Mouse (Mus musculus) kidney, postnatal 4 days (tissue): ENCODE data around the gene Susd6.

Source experiments
- DNase-seq, 2 experiments: peaks; one replicate each; pipeline ENCODE4 v3.0.0; 2021; ENCODE audit warnings: mixed read lengths in 2 of 2

Gene Susd6

GRCm38 (mm10) chr12:80789849-80790694, at the start of gene Susd6:
TSS of gene Susd6 (plus strand) at chr12:80790510.
- DNase-seq = peak; percentile 99 to 100

- DNase-seq = no peak
Measured at GRCm38 (mm10) chr12:80744614-80745013, 45.7 kb upstream of the Susd6 start.

DNA sequence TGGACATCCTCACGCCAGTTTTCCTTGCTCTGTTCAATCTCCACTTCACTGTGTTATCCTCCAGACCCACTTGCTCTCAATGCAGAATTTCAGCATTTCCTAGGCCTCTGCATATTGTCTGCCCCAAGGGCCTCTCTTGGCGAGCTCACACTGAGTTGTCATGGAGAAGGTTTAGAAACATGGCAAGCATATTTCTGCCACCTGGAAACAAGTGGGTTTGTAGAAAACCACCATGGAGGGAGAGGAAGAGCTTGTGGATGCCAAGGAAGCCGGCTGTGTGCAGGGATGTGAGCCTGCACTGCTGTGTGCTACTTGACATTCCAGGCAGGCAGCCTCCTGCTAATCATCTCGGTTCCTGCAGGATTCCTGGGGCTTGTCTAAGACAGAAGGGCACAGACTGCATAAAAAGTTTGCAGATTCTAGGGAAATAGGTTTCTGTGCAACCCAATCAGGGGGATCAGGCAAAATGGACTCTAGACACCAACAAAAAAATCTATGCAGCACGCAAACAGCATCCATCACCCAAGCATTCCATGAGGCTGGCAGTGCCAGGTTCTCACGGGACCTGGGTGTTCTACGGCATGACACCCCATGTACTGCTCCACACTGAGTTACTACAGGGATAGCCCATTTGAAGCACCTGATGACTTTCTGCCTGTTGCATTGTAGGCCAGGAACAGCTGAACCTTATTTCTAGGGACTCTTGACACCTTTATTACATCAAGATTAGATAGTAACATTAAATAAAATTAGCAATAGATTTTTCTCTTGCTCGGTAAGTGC, 44.1 kb upstream of the Susd6 start:
- DNase-seq = no peak

DNA sequence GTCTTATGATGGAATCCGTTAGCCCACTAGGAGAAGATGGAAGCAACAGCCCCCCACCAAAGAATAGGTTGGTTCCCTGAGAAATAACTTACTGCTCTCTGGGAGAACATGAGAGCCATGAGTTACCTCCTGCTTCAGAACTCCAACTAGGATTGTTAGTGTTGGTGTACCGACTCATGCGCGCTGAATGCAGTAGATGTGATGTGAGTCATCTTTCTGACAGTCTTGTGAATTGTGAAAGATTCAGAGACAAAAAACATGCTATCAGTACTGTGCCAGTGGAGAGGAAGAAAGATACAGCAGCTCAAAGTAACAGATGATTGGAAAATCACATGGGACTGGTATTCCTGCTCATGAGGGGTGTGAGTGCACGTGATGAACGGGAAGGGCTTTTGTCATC, 38.8 kb upstream of the Susd6 start:
- DNase-seq = no peak

- peak; percentile 81 to 89 for DNase-seq
Measured at GRCm38 (mm10) chr12:80757751-80758558, 32.4 kb upstream of the Susd6 start.

- DNase-seq = peak in 1 of 2 experiments; percentile 51
Measured at GRCm38 (mm10) chr12:80758559-80759386, 31.5 kb upstream of the Susd6 start.

DNA sequence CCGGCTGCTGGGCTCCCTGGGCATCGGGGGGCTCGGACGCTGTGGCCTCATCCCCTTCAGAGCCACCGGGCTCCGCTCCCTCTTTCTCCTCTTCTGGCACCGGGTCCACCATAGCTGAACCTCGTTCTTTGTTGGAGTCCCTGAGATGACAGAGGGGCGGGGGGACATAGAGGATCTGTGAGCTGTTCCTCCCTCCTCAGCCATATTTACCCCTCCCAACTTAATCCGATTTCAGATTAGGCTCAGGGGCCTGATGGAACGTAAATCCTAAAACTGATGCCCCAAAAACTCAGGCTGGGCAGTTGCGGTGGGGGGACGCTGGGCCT, 31.0 kb upstream of the Susd6 start:
- no peak for DNase-seq

DNA sequence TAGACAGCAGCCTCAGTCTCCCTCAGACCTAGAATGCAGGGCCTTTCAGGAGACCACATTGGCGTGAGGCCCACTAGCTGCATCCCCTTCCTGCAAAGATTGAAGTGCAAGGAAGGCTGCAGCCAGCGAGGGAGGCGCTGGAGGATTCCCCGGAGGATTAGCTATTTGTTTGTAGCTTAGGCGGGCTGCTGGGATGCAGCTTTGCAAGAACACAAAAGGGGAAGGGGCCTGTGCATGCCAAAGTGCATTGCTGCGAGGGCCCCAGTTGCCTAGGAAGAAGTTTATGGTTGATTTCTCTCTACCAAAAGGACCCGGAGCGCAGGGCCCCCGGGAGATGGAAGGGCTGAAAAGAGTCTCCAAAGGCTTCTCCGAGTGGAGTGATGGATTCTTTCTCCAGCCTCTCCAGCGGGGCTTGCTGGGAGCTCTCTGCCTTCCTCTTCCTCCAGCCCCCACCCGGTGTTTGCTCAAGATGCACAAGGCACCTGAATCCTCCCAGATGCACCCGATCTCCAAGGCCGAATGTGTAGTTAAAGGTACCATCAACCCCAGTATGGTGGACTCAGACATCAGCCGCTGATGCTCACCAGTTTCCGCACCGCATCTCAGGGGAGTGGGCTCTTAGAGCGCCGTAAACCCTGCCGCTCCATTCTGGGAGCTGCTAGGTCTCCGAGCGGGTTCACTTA, 30.5 kb upstream of the Susd6 start:
- peak; percentile 25 to 27 for DNase-seq

DNA sequence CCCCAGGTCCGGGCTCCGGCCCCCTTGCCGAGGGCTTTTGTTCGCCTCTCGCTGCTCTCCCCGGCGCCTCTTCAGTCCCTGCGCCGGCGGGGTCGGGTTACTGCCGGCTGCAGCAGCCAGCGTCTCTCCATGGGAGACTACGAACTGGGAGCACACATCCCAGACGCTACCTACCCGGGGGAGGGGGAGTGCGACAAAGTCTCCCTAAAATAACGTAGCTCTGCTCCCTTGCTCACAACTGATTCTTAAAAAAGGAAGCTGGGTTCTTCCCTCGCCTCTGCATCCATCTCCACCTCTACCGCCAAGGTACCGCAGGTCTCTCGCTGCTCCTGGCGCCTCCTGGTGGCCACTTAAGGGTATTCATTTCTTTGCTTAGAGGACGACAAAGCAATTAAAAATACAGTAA, 29.9 kb upstream of the Susd6 start, which contains the start of gene Ccdc177:
Gene Ccdc177, minus strand, starts transcription at position 292 of the 406 bp plus-strand sequence.
- peak; percentile 89 to 90 for DNase-seq

GRCm38 (mm10) chr12:80762982-80763381, 27.3 kb upstream of the Susd6 start:
- DNase-seq = no peak

DNA sequence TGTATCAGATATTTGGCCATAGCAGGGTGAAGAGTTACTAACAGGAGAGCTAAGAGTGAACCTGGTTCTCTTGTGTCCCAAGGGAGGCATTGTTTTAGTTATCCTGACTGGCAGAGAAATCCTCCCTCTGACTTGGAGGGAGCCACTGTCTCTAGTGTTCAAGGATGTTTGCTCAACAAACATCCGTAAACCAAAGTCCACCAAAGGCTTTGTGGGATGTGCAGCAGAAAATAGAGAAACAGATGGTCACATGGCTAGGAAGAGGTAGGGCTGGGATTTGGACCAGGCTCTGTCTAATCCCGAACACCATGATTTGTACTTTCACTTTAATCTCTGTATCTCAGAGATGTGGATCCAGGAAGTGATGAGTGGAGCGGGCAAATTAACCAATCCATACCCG, 26.2 kb upstream of the Susd6 start:
- no peak for DNase-seq

GRCm38 (mm10) chr12:80769697-80770096, 20.6 kb upstream of the Susd6 start:
- peak; percentile 89 to 91 for DNase-seq

DNA sequence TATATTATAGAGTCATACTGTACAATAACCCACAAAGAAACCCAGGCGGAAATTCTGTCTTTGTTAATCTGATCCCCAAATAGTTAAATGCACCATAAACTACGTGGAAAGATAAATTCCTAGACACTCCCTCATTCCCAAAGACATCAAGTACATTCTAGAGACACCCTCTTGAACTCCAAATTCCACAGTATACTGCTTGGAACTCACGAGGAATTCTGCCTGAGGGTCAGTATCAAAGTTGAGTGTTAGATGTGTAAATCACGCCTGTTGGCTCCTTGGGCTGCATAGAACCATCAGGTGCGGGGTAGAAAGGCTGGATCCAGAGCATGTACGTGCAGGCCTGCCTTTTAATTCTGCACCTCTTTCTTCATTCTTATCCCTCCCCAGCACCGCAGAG, 15.5 kb upstream of the Susd6 start:
- no peak for DNase-seq

- DNase-seq = no peak
Measured at GRCm38 (mm10) chr12:80776046-80776634, 14.2 kb upstream of the Susd6 start.

DNA sequence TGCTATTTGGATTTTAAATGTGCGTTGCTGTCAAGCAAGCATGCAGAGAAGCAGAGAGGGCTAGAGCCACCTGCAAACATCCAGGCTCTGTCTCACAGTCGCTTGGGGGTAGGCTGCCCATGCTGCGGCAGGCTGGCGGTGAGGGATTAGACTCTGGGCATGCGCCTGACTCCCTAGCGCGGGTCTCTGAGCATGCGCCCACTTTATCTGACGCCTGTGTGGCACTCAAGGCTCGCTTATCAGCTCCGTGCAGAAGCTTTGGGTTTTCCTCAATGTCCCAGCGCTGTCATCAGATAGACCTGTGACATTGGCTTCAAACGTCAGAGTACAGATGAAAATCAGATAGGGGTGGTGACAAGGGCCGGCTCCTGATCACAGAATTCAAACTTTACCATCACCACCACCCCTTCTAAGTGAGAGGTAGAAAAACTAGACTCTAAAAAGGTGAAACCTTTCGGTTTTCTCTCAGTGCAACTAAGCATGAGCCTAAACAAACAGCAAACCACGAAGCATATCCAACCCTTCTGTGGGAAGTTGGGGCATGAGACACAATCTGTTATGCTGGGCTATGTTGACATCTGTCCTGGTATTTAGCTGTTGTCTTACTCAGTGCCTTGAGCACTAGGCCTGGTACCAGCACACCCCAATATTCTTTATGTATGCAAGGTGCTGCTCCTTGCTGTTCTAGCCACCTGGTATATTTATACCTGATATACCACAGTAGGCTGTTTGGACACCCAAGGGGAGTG, 11.9 kb upstream of the Susd6 start:
- no peak for DNase-seq

- DNase-seq = no peak
Measured at GRCm38 (mm10) chr12:80779760-80780159, 10.6 kb upstream of the Susd6 start.

DNA sequence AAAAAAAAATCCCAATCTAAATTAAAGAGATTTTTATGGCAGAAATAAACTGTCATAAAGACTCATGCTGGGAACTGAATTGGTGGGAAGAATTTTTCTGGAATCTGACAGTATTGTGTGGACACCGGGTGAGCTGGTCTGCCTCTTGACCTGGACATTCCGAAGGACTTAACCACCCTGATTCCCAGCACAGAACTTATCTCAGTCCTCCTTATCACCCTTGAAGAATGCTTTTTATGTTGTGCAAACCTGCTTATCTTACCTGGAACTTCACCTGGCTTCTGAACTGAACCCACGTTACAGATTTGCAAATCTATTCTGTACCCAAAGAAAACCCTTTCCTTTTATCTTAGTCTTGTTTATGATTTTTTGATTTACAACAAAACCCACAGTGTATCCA, 8.1 kb upstream of the Susd6 start:
- DNase-seq = no peak

- DNase-seq = no peak
Measured at GRCm38 (mm10) chr12:80782892-80783291, 7.4 kb upstream of the Susd6 start.

DNA sequence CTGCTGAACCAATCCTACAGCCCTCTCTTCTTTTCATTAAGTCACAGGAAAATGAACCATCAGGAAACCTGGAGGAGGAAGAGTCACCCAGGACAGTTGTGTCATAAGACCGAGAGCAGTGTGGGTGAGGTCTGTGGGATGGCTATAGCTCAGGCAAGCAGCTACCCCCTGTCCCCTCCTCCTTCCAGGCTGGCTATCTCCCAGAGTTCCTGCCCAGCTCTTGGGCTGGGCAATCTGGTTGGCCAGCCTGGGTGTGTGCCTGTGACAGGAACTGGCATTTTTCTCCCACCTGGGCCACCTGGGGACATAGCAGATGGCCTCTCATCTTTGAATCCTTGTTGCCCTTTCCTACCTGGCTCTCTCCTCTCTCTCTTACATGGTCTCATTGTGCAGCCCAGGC, 6.4 kb upstream of the Susd6 start:
- DNase-seq = no peak

- DNase-seq = no peak
Measured at GRCm38 (mm10) chr12:80785005-80785404, 5.3 kb upstream of the Susd6 start.
